Mouse (Mus musculus) liver, adult 2 months (tissue): ENCODE measurements at regions not wholly inside any gene's neighbourhood (a gene's known extent, or its start where the extent isn't known, plus 50 kb on each side); places are given as distances from the start of the nearest gene placed in this dataset.

Source experiments
- CTCF ChIP-seq: fragments of 200-500 bp; IDR thresholded peaks from 2 replicates; pipeline ENCODE4 v1.5.1; 2011; ENCODE audit warnings: low read depth, low read length, control low read depth
- POLR2A ChIP-seq: fragments of 200-500 bp; IDR thresholded peaks from 2 replicates; pipeline ENCODE4 v1.6.1; 2011; ENCODE audit warnings: low read length, control low read depth; ENCODE audit not compliant: insufficient read depth; ENCODE audit errors: extremely low read depth

DNA sequence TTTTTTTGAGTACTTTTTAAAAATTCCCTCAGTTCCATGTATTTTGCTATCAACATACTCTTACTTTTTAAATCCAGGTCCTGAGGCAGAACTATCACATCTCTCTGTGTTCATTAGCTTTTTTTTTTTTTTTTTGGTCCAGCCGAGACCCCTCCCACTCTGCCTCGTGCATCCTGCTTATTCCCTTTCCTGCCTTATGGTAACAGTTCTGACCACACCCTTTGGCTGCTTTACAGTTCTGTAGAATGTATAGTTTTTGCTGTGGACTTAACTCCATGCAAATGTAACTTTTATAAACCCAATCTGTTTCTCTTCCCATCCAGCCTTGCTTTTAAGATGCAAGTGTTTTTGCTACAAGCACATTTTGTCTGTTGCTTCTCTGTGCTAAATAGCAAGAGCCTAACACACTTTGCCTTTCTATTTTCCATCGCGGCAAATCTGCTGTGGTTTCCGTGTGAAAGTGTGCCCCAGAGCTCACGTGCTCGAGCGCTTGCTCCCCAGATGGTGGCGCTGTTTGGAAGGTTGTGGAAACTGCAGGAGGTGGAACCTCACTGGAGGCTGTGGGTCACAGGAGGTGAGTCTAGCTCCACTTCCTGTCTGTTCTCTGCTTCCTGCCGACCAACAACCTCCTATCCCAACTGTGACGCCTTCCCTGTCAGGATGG is 92.3 kb upstream of the Vldlr start:
- peak; percentile 78 for TF ChIP-seq CTCF
- TF ChIP-seq POLR2A, result no peak
